Mouse (Mus musculus): ENCODE results near the gene Ttll7. TPM values are rescaled to one million over a fixed set of nuclear protein-coding genes. Genes with fewer than 3 reads are reported as not detected.

Ttll7 gene
- polyA plus RNA-seq, 1 experiment, result 0.55 TPM

GRCm38 (mm10) chr3:147019506-147019905 lies 167.3 kb downstream of the Ttll7 start:
- Histone ChIP-seq H3K27me3 (ENCODE audit: control insufficient read depth, insufficient read depth, low read length) (no peaks in the 10 kb centered on the region), H3K4me3 (ENCODE audit: low read depth, low read length) (no peak overlapping the region), H3K36me3 (ENCODE audit: control insufficient read depth, insufficient read depth, low read length) (no peaks in the 10 kb centered on the region), H3K27ac (ENCODE audit: insufficient read depth, low read depth, low read length) (no peak overlapping the region), H3K4me1 (ENCODE audit: control insufficient read depth, insufficient read depth, insufficient read length, low read length) (no peaks in the 10 kb centered on the region)
- 70% methylated on average over 5 of the region's 5 CpGs for WGBS
- no peak for TF ChIP-seq POLR2A (IDR thresholded peaks at IDR 0.05; ENCODE audit: low read depth, low read length)
- TF ChIP-seq CTCF (IDR thresholded peaks at IDR 0.05; ENCODE audit: extremely low read depth, insufficient read length, insufficient replicate concordance, low read depth, low read length), result no peak

GRCm38 (mm10) chr3:147026248-147026647 lies 174.1 kb downstream of the Ttll7 start:
- Histone ChIP-seq H3K27me3 (ENCODE audit: control insufficient read depth, insufficient read depth, low read length) (no peaks in the 10 kb centered on the region), H3K36me3 (ENCODE audit: control insufficient read depth, insufficient read depth, low read length) (no peaks in the 10 kb centered on the region), H3K27ac (ENCODE audit: insufficient read depth, low read depth, low read length) (no peak overlapping the region), H3K4me1 (ENCODE audit: control insufficient read depth, insufficient read depth, insufficient read length, low read length) (no peaks in the 10 kb centered on the region), H3K4me3 (ENCODE audit: low read depth, low read length) (no peak overlapping the region)
- TF ChIP-seq CTCF (IDR thresholded peaks at IDR 0.05; ENCODE audit: extremely low read depth, insufficient read length, insufficient replicate concordance, low read depth, low read length) (no peak), POLR2A (IDR thresholded peaks at IDR 0.05; ENCODE audit: low read depth, low read length) (no peak)
- 94% methylated on average over 5 of the region's 5 CpGs for WGBS

- Histone ChIP-seq H3K36me3 (ENCODE audit: control insufficient read depth, insufficient read depth, low read length) (no peaks in the 10 kb centered on the region), H3K27ac (ENCODE audit: insufficient read depth, low read depth, low read length) (no peak overlapping the region), H3K27me3 (ENCODE audit: control insufficient read depth, insufficient read depth, low read length) (no peaks in the 10 kb centered on the region), H3K4me3 (ENCODE audit: low read depth, low read length) (no peak overlapping the region), H3K4me1 (ENCODE audit: control insufficient read depth, insufficient read depth, insufficient read length, low read length) (no peaks in the 10 kb centered on the region)
- TF ChIP-seq POLR2A (IDR thresholded peaks at IDR 0.05; ENCODE audit: low read depth, low read length) (no peak), CTCF (IDR thresholded peaks at IDR 0.05; ENCODE audit: extremely low read depth, insufficient read length, insufficient replicate concordance, low read depth, low read length) (no peak)
- WGBS, result 87% methylated on average over 7 of the region's 7 CpGs
Observed at GRCm38 (mm10) chr3:147028382-147028781, 176.2 kb downstream of the Ttll7 start.

- WGBS, result 60% methylated on average over 11 of the region's 11 CpGs
- TF ChIP-seq POLR2A (IDR thresholded peaks at IDR 0.05; ENCODE audit: low read depth, low read length) (no peak), CTCF (IDR thresholded peaks at IDR 0.05; ENCODE audit: extremely low read depth, insufficient read length, insufficient replicate concordance, low read depth, low read length) (no peak)
- no peaks in the 10 kb centered on the region for H3K36me3 ChIP-seq (ENCODE audit: control insufficient read depth, insufficient read depth, low read length)
- H3K4me3 ChIP-seq (ENCODE audit: low read depth, low read length), result no peak overlapping the region
- no peaks in the 10 kb centered on the region for H3K27me3 ChIP-seq (ENCODE audit: control insufficient read depth, insufficient read depth, low read length)
- H3K4me1 ChIP-seq (ENCODE audit: control insufficient read depth, insufficient read depth, insufficient read length, low read length), result no peaks in the 10 kb centered on the region
- H3K27ac ChIP-seq (ENCODE audit: insufficient read depth, low read depth, low read length), result no peak overlapping the region
Observed at GRCm38 (mm10) chr3:147029718-147030117, 177.6 kb downstream of the Ttll7 start.

- Histone ChIP-seq H3K36me3 (ENCODE audit: control insufficient read depth, insufficient read depth, low read length) (no peaks in the 10 kb centered on the region), H3K27me3 (ENCODE audit: control insufficient read depth, insufficient read depth, low read length) (no peaks in the 10 kb centered on the region), H3K4me1 (ENCODE audit: control insufficient read depth, insufficient read depth, insufficient read length, low read length) (no peaks in the 10 kb centered on the region), H3K27ac (ENCODE audit: insufficient read depth, low read depth, low read length) (no peak overlapping the region), H3K4me3 (ENCODE audit: low read depth, low read length) (no peak overlapping the region)
- 36% methylated on average over 11 of the region's 11 CpGs for WGBS
- TF ChIP-seq CTCF (IDR thresholded peaks at IDR 0.05; ENCODE audit: extremely low read depth, insufficient read length, insufficient replicate concordance, low read depth, low read length), result no peak
- no peak for TF ChIP-seq POLR2A (IDR thresholded peaks at IDR 0.05; ENCODE audit: low read depth, low read length)
Observed at GRCm38 (mm10) chr3:147030266-147030880, 178.2 kb downstream of the Ttll7 start.

Other genes starting within 250 kb of the Ttll7 start
- gene Dnase2b, start 236.8 kb upstream of the Ttll7 start, polyA plus RNA-seq (2012; rRNA removed), result not detected in 2 replicates
- not detected in 2 replicates for gene 4930503B20Rik, start 201.1 kb upstream of the Ttll7 start, polyA plus RNA-seq (2012; rRNA removed)
- not detected in 2 replicates for gene Samd13, start 166.8 kb upstream of the Ttll7 start, polyA plus RNA-seq (2012; rRNA removed)
- 4.2 and 7.1 TPM in 2 replicates for gene Prkacb, start 39.4 kb upstream of the Ttll7 start, polyA plus RNA-seq (2012; rRNA removed)

Data from small intestine, adult 2 months (tissue).